Mouse (Mus musculus): Measurements from ENCODE around the gene Zfr.
A peak's percentile ranks its signal among the peaks of the same experiment; 100 is the strongest.

Gene Zfr

GRCm38 (mm10) chr15:12117242-12118092, at the start of gene Zfr:
TSS of gene Zfr (plus strand) at chr15:12117831.
- DNase-seq (ENCODE audit: low spot score in 2 of 2) = peak; percentile 89

DNA sequence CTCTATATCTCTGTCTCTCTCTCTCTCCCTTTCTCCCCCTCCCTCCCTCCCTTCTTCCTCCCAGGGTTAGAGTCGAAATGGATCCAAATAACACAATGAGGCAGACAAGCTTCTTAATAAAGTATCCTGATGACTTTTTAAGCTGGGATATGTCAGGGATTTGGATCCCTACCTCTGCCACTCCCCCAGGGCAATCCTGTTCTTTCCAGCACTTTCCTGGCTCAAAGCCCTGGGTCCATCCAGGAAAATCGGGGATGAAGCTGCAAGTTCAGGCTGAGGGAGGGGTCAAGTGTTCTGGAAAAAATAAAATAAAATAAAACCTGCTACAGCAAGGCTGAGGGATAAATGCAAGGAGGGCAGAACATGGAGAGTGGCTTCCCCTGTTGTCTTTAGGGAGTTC, 49.7 kb upstream of the Zfr start:
- no peak for DNase-seq (ENCODE audit: low spot score in 2 of 2)

GRCm38 (mm10) chr15:12068395-12069218, 49.0 kb upstream of the Zfr start:
- DNase-seq (ENCODE audit: low spot score in 2 of 2) = no peak

- DNase-seq (ENCODE audit: low spot score in 2 of 2) = no peak
These were observed 44.8 kb upstream of the Zfr start for GRCm38 (mm10) chr15:12072709-12073336.

- no peak for DNase-seq (ENCODE audit: low spot score in 2 of 2)
These were observed 43.2 kb upstream of the Zfr start for GRCm38 (mm10) chr15:12074426-12074825.

DNA sequence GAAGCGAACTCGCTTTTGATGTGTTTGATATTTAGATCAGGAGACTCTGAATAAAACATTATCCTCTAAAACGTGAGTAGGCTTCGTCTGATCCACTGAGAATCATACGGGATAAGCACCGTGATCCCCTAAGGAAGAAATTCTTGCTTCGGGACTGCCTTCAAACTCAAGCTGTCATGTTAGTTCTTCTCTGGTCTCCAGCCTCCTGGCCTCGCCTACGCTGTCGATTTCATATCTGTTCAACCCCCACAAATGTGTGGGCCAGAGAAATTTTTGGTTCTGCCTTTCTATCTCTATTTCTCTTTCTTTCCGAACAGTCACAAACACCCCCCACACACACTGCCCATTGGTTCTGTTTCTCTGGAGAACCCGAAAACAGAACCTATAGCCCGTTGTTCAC, 35.3 kb upstream of the Zfr start:
- peak in 1 of 2 experiments; percentile 57 for DNase-seq (ENCODE audit: low spot score in 2 of 2)

DNA sequence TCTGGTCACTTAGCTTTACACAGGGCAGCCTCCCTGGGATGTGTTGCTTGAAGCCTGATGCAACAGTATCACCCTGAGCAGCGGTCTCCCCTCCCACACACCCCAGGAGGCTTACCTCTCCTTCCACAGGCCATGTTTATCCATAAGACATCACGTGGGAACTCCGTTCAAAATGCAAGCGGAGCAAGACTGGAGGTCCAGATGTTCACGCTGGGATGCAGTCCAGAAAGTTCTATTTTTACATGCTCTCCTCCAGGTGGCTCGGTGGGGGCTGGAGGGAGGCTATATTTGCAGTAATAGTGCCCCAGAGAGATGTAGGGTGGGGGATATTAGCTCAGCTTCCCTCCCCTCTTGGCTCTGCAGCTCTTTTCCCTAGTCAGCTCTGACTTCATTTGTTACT, 33.5 kb upstream of the Zfr start:
- DNase-seq (ENCODE audit: low spot score in 2 of 2) = peak; percentile 52 to 60

GRCm38 (mm10) chr15:12084859-12085258, 32.8 kb upstream of the Zfr start:
- DNase-seq (ENCODE audit: low spot score in 2 of 2) = peak in 1 of 2 experiments; percentile 51

DNA sequence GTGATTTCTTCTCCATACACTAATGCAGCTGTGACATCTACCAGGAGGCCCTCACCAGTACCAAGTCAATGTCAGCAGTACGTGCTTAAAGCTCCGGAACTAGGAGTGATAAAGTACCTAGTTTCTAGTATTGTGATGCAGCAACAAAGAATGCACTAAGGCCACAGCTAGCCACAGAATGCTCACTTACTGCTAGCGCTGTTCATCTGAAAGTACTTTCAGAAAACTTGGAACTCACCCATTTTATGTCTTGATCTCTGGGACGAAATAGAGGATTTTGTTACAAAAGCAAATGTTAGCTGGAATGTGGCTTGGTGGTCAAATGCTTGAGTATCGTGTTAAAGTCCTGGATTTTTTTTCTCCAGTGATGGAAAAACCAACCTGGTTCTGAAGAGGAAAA, 30.0 kb upstream of the Zfr start:
- no peak for DNase-seq (ENCODE audit: low spot score in 2 of 2)

GRCm38 (mm10) chr15:12088091-12088490, 29.5 kb upstream of the Zfr start:
- DNase-seq (ENCODE audit: low spot score in 2 of 2) = no peak

- DNase-seq (ENCODE audit: low spot score in 2 of 2) = no peak
These were observed 27.5 kb upstream of the Zfr start for GRCm38 (mm10) chr15:12090087-12090486.

- no peak for DNase-seq (ENCODE audit: low spot score in 2 of 2)
These were observed 26.5 kb upstream of the Zfr start for GRCm38 (mm10) chr15:12090981-12091669.

GRCm38 (mm10) chr15:12091781-12092458, 25.7 kb upstream of the Zfr start:
- peak; percentile 49 to 66 for DNase-seq (ENCODE audit: low spot score in 2 of 2)

- DNase-seq (ENCODE audit: low spot score in 2 of 2) = peak; percentile 53 to 55
These were observed 24.3 kb upstream of the Zfr start for GRCm38 (mm10) chr15:12093026-12093960.

GRCm38 (mm10) chr15:12093961-12094566, 23.6 kb upstream of the Zfr start:
- peak in 1 of 2 experiments; percentile 19 for DNase-seq (ENCODE audit: low spot score in 2 of 2)

DNA sequence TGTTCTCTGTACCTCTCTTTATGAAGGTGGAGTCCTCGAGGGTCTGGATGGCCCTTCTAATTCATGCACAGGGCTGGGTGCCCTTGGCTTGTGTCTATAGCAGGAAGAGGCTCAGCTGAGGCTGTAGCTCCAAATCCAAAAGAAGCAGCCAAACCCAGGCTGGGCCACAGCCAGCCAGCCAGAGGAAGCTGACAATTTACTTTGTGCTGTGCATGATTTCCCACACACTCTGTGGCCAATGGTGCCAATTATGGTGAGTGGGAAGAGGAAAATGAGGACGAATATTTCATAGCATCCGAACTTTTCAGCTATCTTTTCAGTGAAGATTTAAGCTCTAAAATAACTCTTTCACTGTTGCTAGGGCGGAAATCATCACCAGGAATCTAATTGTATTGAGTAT, 21.2 kb upstream of the Zfr start:
- DNase-seq (ENCODE audit: low spot score in 2 of 2) = peak; percentile 79 to 83

DNA sequence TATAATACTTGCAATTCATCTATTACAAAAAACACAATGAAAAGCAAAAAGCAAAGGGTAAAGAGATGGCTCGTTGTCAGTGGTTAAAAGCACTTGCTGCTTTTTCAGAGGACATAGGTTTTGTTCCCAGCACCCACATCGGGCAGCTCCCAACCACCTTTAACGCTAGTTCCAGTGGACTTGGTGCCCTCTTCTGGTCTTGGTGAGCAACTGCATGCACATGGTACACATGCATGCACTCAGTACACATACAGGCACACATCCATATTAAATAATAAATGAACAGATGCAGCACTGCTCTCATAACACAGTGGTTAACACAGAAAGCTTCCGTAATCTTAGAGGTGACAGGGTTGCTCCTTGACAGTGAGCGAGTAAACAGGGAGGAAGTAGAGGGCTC, 20.3 kb upstream of the Zfr start:
- no peak for DNase-seq (ENCODE audit: low spot score in 2 of 2)

DNA sequence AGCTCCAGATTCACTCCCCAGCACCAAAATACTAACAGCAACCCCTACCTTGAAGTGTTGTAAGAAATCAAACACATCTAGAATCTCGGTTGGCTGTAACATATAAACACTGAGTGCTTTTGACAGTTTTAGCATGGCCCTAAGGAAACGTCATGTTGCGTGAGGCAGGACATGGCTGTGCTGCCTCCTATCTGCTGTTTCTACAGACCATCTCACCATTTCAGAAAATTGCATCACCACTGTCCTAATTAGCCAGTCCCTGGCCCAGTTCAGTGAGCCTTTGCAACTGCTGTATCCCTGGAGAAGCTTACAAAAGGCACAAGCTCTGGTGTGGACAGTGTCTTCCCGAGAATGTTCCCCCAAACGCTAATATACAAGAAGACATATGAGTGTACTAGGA, 16.7 kb upstream of the Zfr start:
- DNase-seq (ENCODE audit: low spot score in 2 of 2) = no peak

DNA sequence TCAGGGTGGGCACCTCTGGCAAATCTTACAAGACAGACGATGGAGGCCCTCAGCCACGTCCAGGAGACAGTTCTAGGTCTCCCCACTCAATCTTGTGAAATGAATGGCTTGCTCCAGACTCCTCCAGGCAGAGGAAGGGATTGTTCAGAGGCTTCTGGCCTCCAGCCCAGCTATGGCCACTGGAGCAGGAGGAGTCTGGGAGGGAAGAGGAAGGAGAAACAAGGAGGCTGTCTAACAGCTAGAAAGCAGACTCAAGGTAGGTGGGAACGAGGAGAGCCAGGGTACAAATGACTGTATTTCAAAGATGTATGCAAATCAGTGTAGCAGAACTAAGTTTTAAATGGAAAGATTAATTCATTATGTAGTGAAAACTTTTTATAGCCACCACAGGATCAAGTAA, 13.9 kb upstream of the Zfr start:
- DNase-seq (ENCODE audit: low spot score in 2 of 2) = no peak

- DNase-seq (ENCODE audit: low spot score in 2 of 2) = no peak
These were observed 12.8 kb upstream of the Zfr start for GRCm38 (mm10) chr15:12104827-12105226.
